Mouse (Mus musculus) liver, embryonic 14.5 days (tissue): ENCODE results near the gene Cfap70.

ENCODE experiments used
- CTCF ChIP-seq: IDR thresholded peaks from 2 replicates; pipeline ENCODE4 v1.5.1; 2016; ENCODE audit warnings: antibody characterized with exemption, low read depth, control low read depth
- EP300 ChIP-seq: IDR thresholded peaks from 2 replicates; pipeline ENCODE4 v1.6.1; 2016; ENCODE audit warnings: antibody characterized with exemption, low read depth

GRCm38 (mm10) chr14:20432420-20432819 lies 19.6 kb downstream of the Cfap70 start:
- TF ChIP-seq CTCF (no peak), EP300 (no peak)
